Mouse (Mus musculus): ENCODE data around the gene Pld2. TPM values are rescaled to one million over a fixed set of nuclear protein-coding genes. Genes with fewer than 3 reads are reported as not detected.

Pld2 gene
- polyA plus RNA-seq (2014; fragmentation: Illumina TruSeq; extraction: RNeasy Lipid Tissue Mini Kit (QIAGEN cat#74804); ENCODE audit: low read depth, low replicate concordance) = 7.4 TPM

GRCm38 (mm10) chr11:70539877-70540587, at the start of gene Pld2:
Gene Pld2, plus strand, starts transcription at chr11:70540064.

GRCm38 (mm10) chr11:70504970-70505369, 34.9 kb upstream of the Pld2 start, which contains the start of gene Tm4sf5:
Gene Tm4sf5, plus strand, starts transcription at chr11:70505244.

DNA sequence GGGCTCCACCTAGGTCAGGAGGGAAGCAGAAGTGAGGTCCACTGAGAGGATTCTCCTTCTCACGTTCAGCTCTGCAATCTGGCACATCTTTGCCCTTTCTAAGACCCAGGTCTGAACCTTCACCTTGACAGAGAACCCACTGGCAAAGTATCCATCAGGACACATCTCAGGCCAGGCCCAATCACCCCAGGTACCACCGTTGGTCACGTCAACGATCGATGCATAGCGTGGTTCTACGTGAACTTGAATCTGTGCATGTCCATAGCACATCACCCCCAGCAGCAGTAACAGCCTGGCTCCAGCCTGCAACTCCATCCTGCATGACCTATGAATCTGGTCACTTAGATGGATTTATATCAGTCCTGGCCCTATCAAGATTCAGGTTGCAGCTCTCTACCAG, 25.6 kb upstream of the Pld2 start, which contains the start of gene Vmo1:
Vmo1 (minus strand) TSS at position 329 of the 400 bp plus-strand sequence.

DNA sequence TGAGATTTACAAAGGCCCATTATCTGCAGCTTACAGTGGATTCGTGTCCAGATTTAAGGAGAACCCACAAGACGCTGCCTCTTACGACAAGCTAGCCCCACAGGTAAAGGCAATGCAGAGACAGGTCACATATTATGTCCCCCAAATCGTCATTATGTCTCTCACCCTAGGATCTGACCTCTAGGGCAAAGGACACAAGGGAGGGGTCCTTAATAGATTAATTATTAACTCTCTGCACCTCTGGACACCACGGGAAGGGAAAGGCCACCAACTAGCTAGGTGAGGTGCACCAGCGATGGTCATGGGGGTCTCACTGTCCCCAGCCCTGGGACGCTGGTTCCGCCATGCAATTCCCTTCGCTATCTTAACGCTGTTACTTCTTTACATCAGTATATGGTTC, 20.9 kb upstream of the Pld2 start, which contains the start of gene Gltpd2:
Gltpd2 (plus strand) TSS at position 274 of the 400 bp plus-strand sequence.

DNA sequence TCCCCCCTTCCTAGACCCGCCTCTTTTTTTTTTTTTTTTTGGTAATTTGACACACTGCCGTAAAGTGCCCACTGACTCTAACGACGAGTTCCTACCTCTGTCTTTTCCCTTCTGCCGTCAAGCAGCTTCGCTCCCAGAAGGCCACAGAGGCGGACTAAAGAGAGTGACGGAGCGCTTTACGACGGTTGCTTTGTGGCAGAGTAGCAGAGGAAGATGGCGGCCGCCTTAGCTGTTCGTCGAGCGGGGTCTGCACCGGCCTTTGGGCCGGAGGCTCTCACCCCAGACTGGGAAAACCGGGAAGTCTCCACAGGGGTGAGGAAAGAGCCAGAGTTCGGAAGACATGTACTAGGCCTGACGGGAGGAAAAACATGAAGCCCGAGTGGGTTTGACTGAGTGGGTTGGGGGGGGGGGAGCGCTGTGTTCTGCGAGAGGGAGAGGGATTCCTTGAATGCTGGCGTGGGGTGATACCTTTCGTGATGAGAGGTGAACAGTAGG, 14.6 kb upstream of the Pld2 start, which contains the start of gene Psmb6:
Psmb6 (plus strand) TSS at position 184 of the 495 bp plus-strand sequence.

DNA sequence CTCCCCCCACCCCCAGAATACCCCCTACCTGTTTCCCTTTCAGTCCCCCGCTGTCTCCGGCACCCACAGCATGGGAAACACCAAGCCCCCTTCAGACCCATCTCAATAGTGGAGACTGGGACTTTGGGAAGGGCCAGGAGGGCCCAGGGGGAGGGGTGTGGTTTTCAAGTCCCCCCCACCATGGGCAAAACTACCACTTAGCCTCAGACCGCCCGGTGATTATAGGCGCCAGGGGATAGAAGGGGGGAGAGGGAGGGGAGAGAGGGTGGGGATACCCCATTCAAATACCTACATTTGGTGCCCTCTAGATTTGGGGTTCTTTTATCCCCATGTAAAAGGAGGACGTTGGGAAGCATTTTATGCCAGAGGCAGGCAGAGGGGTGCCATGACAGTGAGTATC, 7.0 kb upstream of the Pld2 start, which contains the start of gene Gm40193:
Gm40193 (minus strand) TSS at position 101 of the 400 bp plus-strand sequence.

GRCm38 (mm10) chr11:70562287-70562994, 22.6 kb downstream of the Pld2 start, which contains the start of gene Mink1:
Gene Mink1, plus strand, starts transcription at chr11:70562881.

Other genes with a start within 250 kb of the Pld2 start
- not detected for gene Alox12e, start 217.4 kb upstream of the Pld2 start, polyA plus RNA-seq (2014; fragmentation: Illumina TruSeq; extraction: RNeasy Lipid Tissue Mini Kit (QIAGEN cat#74804); ENCODE audit: low read depth, low replicate concordance)
- gene Alox15, start 188.0 kb upstream of the Pld2 start, polyA plus RNA-seq (2014; fragmentation: Illumina TruSeq; extraction: RNeasy Lipid Tissue Mini Kit (QIAGEN cat#74804); ENCODE audit: low read depth, low replicate concordance) = 0.84 TPM
- gene Pelp1, start 130.0 kb upstream of the Pld2 start, polyA plus RNA-seq (2014; fragmentation: Illumina TruSeq; extraction: RNeasy Lipid Tissue Mini Kit (QIAGEN cat#74804); ENCODE audit: low read depth, low replicate concordance) = 13.6 TPM
- 15.8 TPM for gene Arrb2, start 107.4 kb upstream of the Pld2 start, polyA plus RNA-seq (2014; fragmentation: Illumina TruSeq; extraction: RNeasy Lipid Tissue Mini Kit (QIAGEN cat#74804); ENCODE audit: low read depth, low replicate concordance)
- gene Med11, start 88.1 kb upstream of the Pld2 start, polyA plus RNA-seq (2014; fragmentation: Illumina TruSeq; extraction: RNeasy Lipid Tissue Mini Kit (QIAGEN cat#74804); ENCODE audit: low read depth, low replicate concordance) = 9.5 TPM
- 2.3 TPM for gene Zmynd15, start 80.6 kb upstream of the Pld2 start, polyA plus RNA-seq (2014; fragmentation: Illumina TruSeq; extraction: RNeasy Lipid Tissue Mini Kit (QIAGEN cat#74804); ENCODE audit: low read depth, low replicate concordance)
- gene Cxcl16, start 80.1 kb upstream of the Pld2 start, polyA plus RNA-seq (2014; fragmentation: Illumina TruSeq; extraction: RNeasy Lipid Tissue Mini Kit (QIAGEN cat#74804); ENCODE audit: low read depth, low replicate concordance) = 12.2 TPM
- gene Tm4sf5, start 34.8 kb upstream of the Pld2 start, polyA plus RNA-seq (2014; fragmentation: Illumina TruSeq; extraction: RNeasy Lipid Tissue Mini Kit (QIAGEN cat#74804); ENCODE audit: low read depth, low replicate concordance) = 4.7 TPM
- gene Vmo1, start 25.4 kb upstream of the Pld2 start, polyA plus RNA-seq (2014; fragmentation: Illumina TruSeq; extraction: RNeasy Lipid Tissue Mini Kit (QIAGEN cat#74804); ENCODE audit: low read depth, low replicate concordance) = not detected
- not detected for gene Gltpd2, start 20.9 kb upstream of the Pld2 start, polyA plus RNA-seq (2014; fragmentation: Illumina TruSeq; extraction: RNeasy Lipid Tissue Mini Kit (QIAGEN cat#74804); ENCODE audit: low read depth, low replicate concordance)
- gene Psmb6, start 14.7 kb upstream of the Pld2 start, polyA plus RNA-seq (2014; fragmentation: Illumina TruSeq; extraction: RNeasy Lipid Tissue Mini Kit (QIAGEN cat#74804); ENCODE audit: low read depth, low replicate concordance) = 275 TPM
- gene Gm40193, start 7.1 kb upstream of the Pld2 start, polyA plus RNA-seq (2014; fragmentation: Illumina TruSeq; extraction: RNeasy Lipid Tissue Mini Kit (QIAGEN cat#74804); ENCODE audit: low read depth, low replicate concordance) = not detected
- gene Mink1, start 22.8 kb downstream of the Pld2 start, polyA plus RNA-seq (2014; fragmentation: Illumina TruSeq; extraction: RNeasy Lipid Tissue Mini Kit (QIAGEN cat#74804); ENCODE audit: low read depth, low replicate concordance) = 34.3 TPM
- gene 4930544D05Rik, start 75.8 kb downstream of the Pld2 start, polyA plus RNA-seq (2014; fragmentation: Illumina TruSeq; extraction: RNeasy Lipid Tissue Mini Kit (QIAGEN cat#74804); ENCODE audit: low read depth, low replicate concordance) = not detected
- not detected for gene Chrne, start 79.2 kb downstream of the Pld2 start, polyA plus RNA-seq (2014; fragmentation: Illumina TruSeq; extraction: RNeasy Lipid Tissue Mini Kit (QIAGEN cat#74804); ENCODE audit: low read depth, low replicate concordance)
- not detected for gene Gp1ba, start 99.1 kb downstream of the Pld2 start, polyA plus RNA-seq (2014; fragmentation: Illumina TruSeq; extraction: RNeasy Lipid Tissue Mini Kit (QIAGEN cat#74804); ENCODE audit: low read depth, low replicate concordance)
- gene Rnf167, start 107.2 kb downstream of the Pld2 start, polyA plus RNA-seq (2014; fragmentation: Illumina TruSeq; extraction: RNeasy Lipid Tissue Mini Kit (QIAGEN cat#74804); ENCODE audit: low read depth, low replicate concordance) = 66.5 TPM
- gene Slc25a11, start 107.4 kb downstream of the Pld2 start, polyA plus RNA-seq (2014; fragmentation: Illumina TruSeq; extraction: RNeasy Lipid Tissue Mini Kit (QIAGEN cat#74804); ENCODE audit: low read depth, low replicate concordance) = 630 TPM
- 286 TPM for gene Pfn1, start 114.6 kb downstream of the Pld2 start, polyA plus RNA-seq (2014; fragmentation: Illumina TruSeq; extraction: RNeasy Lipid Tissue Mini Kit (QIAGEN cat#74804); ENCODE audit: low read depth, low replicate concordance)
- gene Eno3, start 117.1 kb downstream of the Pld2 start, polyA plus RNA-seq (2014; fragmentation: Illumina TruSeq; extraction: RNeasy Lipid Tissue Mini Kit (QIAGEN cat#74804); ENCODE audit: low read depth, low replicate concordance) = 1,559 TPM
- gene Spag7, start 129.4 kb downstream of the Pld2 start, polyA plus RNA-seq (2014; fragmentation: Illumina TruSeq; extraction: RNeasy Lipid Tissue Mini Kit (QIAGEN cat#74804); ENCODE audit: low read depth, low replicate concordance) = 134 TPM
- gene Camta2, start 148.0 kb downstream of the Pld2 start, polyA plus RNA-seq (2014; fragmentation: Illumina TruSeq; extraction: RNeasy Lipid Tissue Mini Kit (QIAGEN cat#74804); ENCODE audit: low read depth, low replicate concordance) = 29.5 TPM
- 11.4 TPM for gene Inca1, start 160.1 kb downstream of the Pld2 start, polyA plus RNA-seq (2014; fragmentation: Illumina TruSeq; extraction: RNeasy Lipid Tissue Mini Kit (QIAGEN cat#74804); ENCODE audit: low read depth, low replicate concordance)
- 315 TPM for gene Kif1c, start 160.5 kb downstream of the Pld2 start, polyA plus RNA-seq (2014; fragmentation: Illumina TruSeq; extraction: RNeasy Lipid Tissue Mini Kit (QIAGEN cat#74804); ENCODE audit: low read depth, low replicate concordance)
- 9.2 TPM for gene Zfp3, start 224.1 kb downstream of the Pld2 start, polyA plus RNA-seq (2014; fragmentation: Illumina TruSeq; extraction: RNeasy Lipid Tissue Mini Kit (QIAGEN cat#74804); ENCODE audit: low read depth, low replicate concordance)

Data from heart, adult 10 weeks (tissue).